Comparison of ENCODE assay signal across 38 mouse cellular contexts in genomic region chr2:173157376-173157775, GRCm38 (mm10). TPM values are rescaled to one million over a fixed set of nuclear protein-coding genes. Genes with fewer than 3 reads are reported as not detected.
DNase-seq lines count a peak whose midpoint lies in the region; ATAC-seq and TF ChIP-seq lines count a peak whose summit lies in the region.
"Had no signal": no experiment of that assay in that cellular context is flagged by ENCODE, and none has a peak within 500 bp of the region (broad histone marks: within the 10 kb centered on the region; RNA-seq: fewer than 3 reads in every experiment).

No protein-coding gene starts in this region.

- POLR2A ChIA-PET in Patski (lab: Charles Lee), result interaction anchor here (0.6 kb wide), 1 partner anchor 1460 kb away, joined by 3 read pairs; no protein-coding TSS in a partner anchor

- H3K9ac ChIP-seq in liver, postnatal 0 days (replicated peaks), result no peak overlapping the region
- no peak overlapping the region for H3K9ac ChIP-seq in liver, embryonic 11.5 days (ENCODE audit: low read depth, low read length)
- no peak overlapping the region for H3K9ac ChIP-seq in kidney, postnatal 0 days (ENCODE audit: low read depth, low read length)
- H3K9ac ChIP-seq: forebrain, embryonic 13.5 days; hindbrain, embryonic 15.5 days; liver, embryonic 15.5 days; lung, embryonic 15.5 days; neural tube, embryonic 12.5 days had no signal

- H3K4me1 ChIP-seq in liver, postnatal 0 days (ENCODE audit: insufficient read depth), result no peaks in the 10 kb centered on the region
- H3K4me1 ChIP-seq in liver, embryonic 11.5 days (replicated peaks; ENCODE audit: control insufficient read depth, insufficient read depth, low read length), result no peaks in the 10 kb centered on the region; the same call in 1 of the 2 replicates
- 0 out of 2 replicates have a peak, but pooled peaks cover 13% of the 10 kb centered on the region for H3K4me1 ChIP-seq in kidney, postnatal 0 days (replicated peaks; ENCODE audit: insufficient read depth, low read length)
- H3K4me1 ChIP-seq: neural tube, embryonic 12.5 days had no signal

- no peak for ATAC-seq in liver, postnatal 0 days
- no peak for ATAC-seq in liver, embryonic 11.5 days (replicated peaks; ENCODE audit: low FRiP score)
- ATAC-seq in Patski, result peak; percentile 13
- ATAC-seq in kidney, postnatal 0 days (replicated peaks; ENCODE audit: low FRiP score, low read depth), result no peak
- ATAC-seq: forebrain, embryonic 13.5 days had no signal

- H3K4me3 ChIP-seq in liver, postnatal 0 days (ENCODE audit: low read depth, low read length), result no peak overlapping the region
- H3K4me3 ChIP-seq in liver, embryonic 11.5 days (ENCODE audit: low read depth, low read length), result no peak overlapping the region
- no peak overlapping the region for H3K4me3 ChIP-seq in kidney, postnatal 0 days (replicated peaks; ENCODE audit: low read depth, low read length)
- H3K4me3 ChIP-seq: forebrain, embryonic 13.5 days; hindbrain, embryonic 10.5 days; hindbrain, embryonic 15.5 days; layer of hippocampus, adult 2 months; left cerebral cortex, adult 2 months; liver, embryonic 15.5 days; lung, embryonic 15.5 days; midbrain, embryonic 10.5 days; myocyte; neural tube, embryonic 12.5 days had no signal

- H3K27ac ChIP-seq in liver, postnatal 0 days (ENCODE audit: low read depth), result peak overlapping the region; percentile 50
- no peak overlapping the region for H3K27ac ChIP-seq in liver, embryonic 11.5 days (ENCODE audit: low read depth, low read length)
- H3K27ac ChIP-seq in kidney, postnatal 0 days, result 0 out of 2 replicates have a peak overlapping the region, but pooled peaks have one; percentile 19
- H3K27ac ChIP-seq: forebrain, embryonic 13.5 days; hindbrain, embryonic 10.5 days; hindbrain, embryonic 15.5 days; layer of hippocampus, adult 2 months; left cerebral cortex, adult 2 months; liver, embryonic 15.5 days; lung, embryonic 15.5 days; midbrain, embryonic 10.5 days; neural tube, embryonic 12.5 days; stomach, postnatal 0 days had no signal

- no peak for TF ChIP-seq CTCF in liver, postnatal 0 days (IDR thresholded peaks at IDR 0.05; ENCODE audit: low read depth)
- no peak for TF ChIP-seq CTCF in Patski (IDR thresholded peaks at IDR 0.05)
- no peak for TF ChIP-seq CTCF in kidney, postnatal 0 days (IDR thresholded peaks at IDR 0.05; ENCODE audit: low read depth)

- 49% methylated on average over 4 of the region's 4 CpGs for WGBS in liver, postnatal 0 days (ENCODE audit: insufficient replicate concordance)
- 60% methylated on average over 4 of the region's 4 CpGs for WGBS in liver, embryonic 11.5 days
- WGBS in kidney, postnatal 0 days, result 33% methylated on average over 4 of the region's 4 CpGs

- in situ Hi-C loops in Patski (cut with MboI; ENCODE audit: low pct_unique_long_range_greater_than_20kb), result no loop called here

- H3K9me3 ChIP-seq in liver, postnatal 0 days (ENCODE audit: low read length), result no peaks in the 10 kb centered on the region
- no peaks in the 10 kb centered on the region for H3K9me3 ChIP-seq in liver, embryonic 11.5 days (ENCODE audit: control insufficient read depth, low read length)
- no peaks in the 10 kb centered on the region for H3K9me3 ChIP-seq in kidney, postnatal 0 days (replicated peaks; ENCODE audit: low read length)
- H3K9me3 ChIP-seq: forebrain, embryonic 13.5 days; hindbrain, embryonic 10.5 days; hindbrain, embryonic 15.5 days; liver, embryonic 15.5 days; lung, embryonic 15.5 days; midbrain, embryonic 10.5 days; neural tube, embryonic 12.5 days had no signal

- TF ChIP-seq EP300 in liver, postnatal 0 days (IDR thresholded peaks at IDR 0.05; ENCODE audit: low read depth), result peak; percentile 50; the same call in 1 of the 2 replicates

- no peaks in the 10 kb centered on the region for H3K36me3 ChIP-seq in liver, postnatal 0 days (replicated peaks; ENCODE audit: insufficient read depth, low read length)
- H3K36me3 ChIP-seq in liver, embryonic 11.5 days (ENCODE audit: control insufficient read depth, insufficient read depth, low read length), result no peaks in the 10 kb centered on the region
- H3K36me3 ChIP-seq in kidney, postnatal 0 days (ENCODE audit: insufficient read depth, low read length), result no peaks in the 10 kb centered on the region
- H3K36me3 ChIP-seq: hindbrain, embryonic 10.5 days; hindbrain, embryonic 15.5 days; liver, embryonic 15.5 days; lung, embryonic 15.5 days; midbrain, embryonic 10.5 days; neural tube, embryonic 12.5 days had no signal

- CTCF ChIA-PET in Patski (lab: Charles Lee), result no interaction called here

- H3K4me2 ChIP-seq in liver, postnatal 0 days (ENCODE audit: low read depth, low read length), result no peak overlapping the region
- H3K4me2 ChIP-seq in liver, embryonic 11.5 days, result no peak overlapping the region
- H3K4me2 ChIP-seq in kidney, postnatal 0 days (ENCODE audit: low read length), result no peak overlapping the region
- H3K4me2 ChIP-seq: forebrain, embryonic 13.5 days; hindbrain, embryonic 15.5 days; liver, embryonic 15.5 days; lung, embryonic 15.5 days; neural tube, embryonic 12.5 days had no signal

- no peaks in the 10 kb centered on the region for H3K27me3 ChIP-seq in liver, postnatal 0 days (ENCODE audit: insufficient read depth, low read length)
- no peaks in the 10 kb centered on the region for H3K27me3 ChIP-seq in liver, embryonic 11.5 days (replicated peaks; ENCODE audit: control insufficient read depth, insufficient read depth, low read length)
- peaks cover 18% of the 10 kb centered on the region for H3K27me3 ChIP-seq in Patski
- H3K27me3 ChIP-seq in kidney, postnatal 0 days (ENCODE audit: insufficient read depth, low read length), result no peaks in the 10 kb centered on the region
- H3K27me3 ChIP-seq: forebrain, embryonic 13.5 days; hindbrain, embryonic 15.5 days; lung, embryonic 15.5 days; neural tube, embryonic 12.5 days had no signal

- DNase-seq in kidney, adult 9 months, result peak; percentile 73
- DNase-seq in kidney, postnatal 10 days, result no peak
- DNase-seq in liver, postnatal 0 days, result peak; percentile 30
- no peak for DNase-seq in liver, embryonic 11.5 days (ENCODE audit: low spot score)
- no peak for DNase-seq in Patski (ENCODE audit: low read depth, low spot score)
- DNase-seq in kidney, postnatal 0 days (ENCODE audit: low spot score), result no peak
- no peak for DNase-seq in adrenal gland, postnatal 25 days
- no peak for DNase-seq in heart, adult 8-10 months (ENCODE audit: low spot score)
- DNase-seq: adrenal gland, postnatal 36 days; B cell, adult 2 months; cerebellum, adult 2 months; cerebellum, postnatal 36 days; gastrocnemius, postnatal 10 days; heart, postnatal 14 days; right cerebral cortex, adult 18-20 months; spleen, adult 18-20 months; thymus, adult 18-20 months; thymus, postnatal 4 days had no signal

RNA-seq across cellular contexts. Expression of gene Pck1, which starts 4.5 kb away (rescaled TPM):
- polyA plus RNA-seq in liver, postnatal 0 days (2015; fragmentation: Nextera tagmentation; extraction: Ambion mirVana), result 414 and 703 TPM in 2 replicates
- polyA plus RNA-seq in liver, embryonic 11.5 days (2014; fragmentation: Nextera tagmentation; extraction: Ambion mirVana), result 0.17 and 0.23 TPM in 2 replicates
- polyA plus RNA-seq in Patski (2021), result not detected
- 47.2 and 67.8 TPM in 2 replicates for polyA plus RNA-seq in kidney, postnatal 0 days (2015; fragmentation: Nextera tagmentation; extraction: Ambion mirVana)
- total RNA-seq in adrenal gland, postnatal 25 days (2021), result 420 and 690 TPM in 2 replicates
- 1 to 10 TPM; 3.9 to 5.8 (median 4.8) TPM for total RNA-seq in heart, adult 8-10 months (2022)
- total RNA-seq: layer of hippocampus, adult 2 months; layer of hippocampus, postnatal 14 days; left cerebral cortex, postnatal 36 days; megakaryocyte progenitor cell, adult 5-6 weeks; MEL; midbrain, postnatal 0 days had no signal
- polyA plus RNA-seq: brain, embryonic 14.5 days; cerebellum, adult 2 months; embryonic facial prominence, embryonic 11.5 days; forebrain, embryonic 13.5 days; heart, embryonic 14.5 days; hindbrain, embryonic 10.5 days; hindbrain, embryonic 15.5 days; midbrain, embryonic 10.5 days; myocyte; neural tube, embryonic 12.5 days had no signal

RNA-seq across cellular contexts. Expression of gene Ctcfl, which starts 38.1 kb away (rescaled TPM):
- polyA plus RNA-seq in liver, postnatal 0 days (2015; fragmentation: Nextera tagmentation; extraction: Ambion mirVana), result 0.21 and 0.25 TPM in 2 replicates
- polyA plus RNA-seq in liver, embryonic 11.5 days (2014; fragmentation: Nextera tagmentation; extraction: Ambion mirVana), result 0.07 TPM in 1 of 2 replicates, not detected in the other
- not detected for polyA plus RNA-seq in Patski (2021)
- 0.08 TPM in 1 of 2 replicates, not detected in the other for polyA plus RNA-seq in kidney, postnatal 0 days (2015; fragmentation: Nextera tagmentation; extraction: Ambion mirVana)
- 0.09 TPM in 1 of 2 replicates, not detected in the other for total RNA-seq in adrenal gland, postnatal 25 days (2021)
- total RNA-seq in heart, adult 8-10 months (2022), result under 1 TPM in 3 of 4 experiments, not detected in 1; 0.11 to 0.47 (median 0.16) TPM
- total RNA-seq: gastrocnemius, postnatal 10 days; layer of hippocampus, adult 2 months; layer of hippocampus, postnatal 14 days; megakaryocyte progenitor cell, adult 5-6 weeks; MEL; midbrain, postnatal 0 days had no signal
- polyA plus RNA-seq: brain, embryonic 14.5 days; cerebellum, adult 2 months; embryonic facial prominence, embryonic 11.5 days; limb, embryonic 14.5 days; midbrain, postnatal 0 days; myocyte; stomach, postnatal 0 days had no signal

Comparison
In these comparisons a context has a peak if more than half of its experiments do, and no peak if none do; other contexts are left out.
1. DNase-seq: peak in kidney, adult 9 months (single experiment) and liver, postnatal 0 days (single experiment); none in kidney, postnatal 10 days (single experiment), liver, embryonic 11.5 days (single experiment), Patski (single experiment), kidney, postnatal 0 days (single experiment), adrenal gland, postnatal 25 days (single experiment) and heart, adult 8-10 months (single experiment).
2. RNA of gene Pck1, which starts 4.5 kb away (polyA plus RNA-seq): 414 to 703 TPM in liver, postnatal 0 days and 47.2 to 67.8 TPM in kidney, postnatal 0 days; 0.17 to 0.23 TPM in liver, embryonic 11.5 days and not detected in Patski (single experiment); every median in the first group is over 10 times any median in the second.